Mouse (Mus musculus) layer of hippocampus, postnatal 25 days (tissue): ENCODE results near the gene Papss1. TPM values are rescaled to one million over a fixed set of nuclear protein-coding genes. Genes with fewer than 3 reads are reported as not detected.
A peak's percentile ranks its signal among the peaks of the same experiment; 100 is the strongest.

ENCODE experiments used
- DNase-seq, 2 experiments: peaks; one replicate each; pipeline ENCODE4 v3.0.0; 2022; ENCODE audit warnings: mixed read lengths in 2 of 2, low spot score in 1 of 2; ENCODE audit errors: extremely low spot score in 1 of 2
- total RNA-seq, 2 experiments: library from RNA; stranded (reverse); gene quantifications; 2 replicates each; pipeline ENCODE4 v1.2.3; 2021

Papss1 gene
- total RNA-seq, 2 experiments from 2014 or later = 75.4 to 84.6 TPM

DNA sequence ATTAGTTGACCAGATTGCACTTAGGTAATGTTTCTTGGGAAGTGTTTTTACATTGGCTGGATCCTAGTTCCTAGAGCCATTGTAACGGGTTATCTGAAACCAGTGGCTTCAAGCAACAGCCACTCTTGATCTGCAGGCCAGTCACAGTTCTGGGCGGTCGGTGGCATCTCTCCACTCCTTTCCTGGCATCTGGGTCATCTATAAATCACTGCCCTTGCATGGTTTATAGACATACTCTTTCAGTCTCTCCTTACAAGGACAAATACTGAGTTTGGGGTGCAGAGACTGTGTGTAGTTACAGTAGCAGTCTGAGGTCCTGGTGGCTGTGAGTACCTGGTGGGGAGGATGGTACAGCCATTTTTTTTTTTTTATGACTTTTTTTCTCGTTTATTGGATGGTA is 15.5 kb downstream of the Papss1 start:
- DNase-seq = no peak

GRCm38 (mm10) chr3:131581096-131581495 is 16.5 kb downstream of the Papss1 start:
- no peak for DNase-seq

DNA sequence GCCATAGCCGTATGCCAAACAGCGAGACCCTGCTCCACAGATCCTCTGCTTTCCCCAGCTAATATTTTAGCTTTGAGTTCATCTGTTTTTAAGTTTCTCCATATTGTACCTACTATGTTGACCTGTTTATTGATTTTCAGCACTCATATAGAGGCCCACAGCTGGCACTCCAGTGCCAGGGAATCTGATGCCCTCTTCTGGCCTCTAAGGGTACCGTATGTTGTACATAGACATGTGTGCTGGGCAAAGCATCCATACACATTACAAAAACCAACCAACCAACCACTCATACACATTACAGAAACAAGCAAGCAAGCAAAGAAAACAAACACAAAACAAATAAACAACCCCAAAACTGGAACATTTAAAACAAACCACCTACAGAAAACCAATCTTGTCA is 22.2 kb downstream of the Papss1 start:
- DNase-seq = no peak

GRCm38 (mm10) chr3:131587959-131588358 is 23.4 kb downstream of the Papss1 start:
- DNase-seq = no peak

- DNase-seq = no peak
Observed at GRCm38 (mm10) chr3:131593143-131593798, 28.7 kb downstream of the Papss1 start.

DNA sequence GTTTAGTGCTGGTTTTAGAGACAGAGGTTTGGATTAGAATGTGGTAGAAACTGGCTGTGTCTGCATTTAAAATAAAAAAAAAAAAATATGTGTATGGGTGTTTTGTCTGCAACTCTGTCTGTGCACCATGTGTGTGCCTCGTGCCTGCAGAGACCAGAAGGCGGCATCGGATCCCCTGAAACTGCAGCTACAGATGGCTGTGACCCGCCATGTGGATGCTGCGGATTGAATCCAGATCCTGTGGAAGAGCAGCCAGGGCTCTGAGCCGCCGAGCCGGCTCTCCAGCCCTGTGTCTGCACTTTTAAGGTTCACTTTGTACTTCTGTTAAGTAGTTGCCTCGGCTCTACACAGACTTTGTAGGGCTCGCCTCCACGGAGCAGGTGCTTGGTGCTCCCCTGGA is 29.8 kb downstream of the Papss1 start:
- DNase-seq = peak; percentile 35 to 49

DNA sequence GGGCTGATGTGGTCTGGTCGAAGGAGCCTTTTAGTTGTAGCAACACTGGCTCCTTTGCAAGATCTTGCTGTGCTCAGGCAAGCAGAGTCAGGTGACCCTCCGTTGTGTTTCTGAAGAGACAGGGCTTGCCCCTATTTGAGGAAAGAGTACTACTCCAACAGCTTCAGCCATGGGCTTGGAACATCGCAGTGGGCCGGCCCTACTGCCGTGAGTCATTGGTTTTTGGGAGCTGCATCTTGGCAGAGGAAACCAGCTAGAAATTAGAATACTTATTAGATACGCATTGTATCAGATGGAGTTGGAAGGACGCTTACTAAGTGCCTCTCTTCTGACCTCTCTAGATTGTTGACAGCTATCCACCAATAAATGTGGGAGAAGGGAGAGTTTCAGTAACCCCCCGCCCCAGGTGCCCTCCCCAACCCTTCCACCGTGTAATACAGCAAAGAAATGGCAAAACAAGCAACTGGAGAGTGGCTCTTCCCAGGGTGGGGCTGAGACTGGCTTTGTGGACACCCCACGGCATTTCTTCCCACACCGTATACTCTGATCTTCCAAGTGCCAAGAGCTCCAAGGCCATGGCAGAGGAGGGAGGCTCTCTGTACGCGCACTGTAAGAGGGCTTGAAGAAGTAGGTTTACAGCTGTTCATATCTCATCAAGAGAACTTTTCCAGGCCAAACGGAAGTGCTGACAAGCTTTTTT is 31.1 kb downstream of the Papss1 start:
- DNase-seq = no peak

GRCm38 (mm10) chr3:131600726-131601125 is 36.2 kb downstream of the Papss1 start:
- DNase-seq = no peak

GRCm38 (mm10) chr3:131601366-131601765 is 36.8 kb downstream of the Papss1 start:
- DNase-seq = no peak

- DNase-seq = no peak
Observed at GRCm38 (mm10) chr3:131602995-131603414, 38.4 kb downstream of the Papss1 start.

- no peak for DNase-seq
Observed at GRCm38 (mm10) chr3:131608112-131608511, 43.5 kb downstream of the Papss1 start.

DNA sequence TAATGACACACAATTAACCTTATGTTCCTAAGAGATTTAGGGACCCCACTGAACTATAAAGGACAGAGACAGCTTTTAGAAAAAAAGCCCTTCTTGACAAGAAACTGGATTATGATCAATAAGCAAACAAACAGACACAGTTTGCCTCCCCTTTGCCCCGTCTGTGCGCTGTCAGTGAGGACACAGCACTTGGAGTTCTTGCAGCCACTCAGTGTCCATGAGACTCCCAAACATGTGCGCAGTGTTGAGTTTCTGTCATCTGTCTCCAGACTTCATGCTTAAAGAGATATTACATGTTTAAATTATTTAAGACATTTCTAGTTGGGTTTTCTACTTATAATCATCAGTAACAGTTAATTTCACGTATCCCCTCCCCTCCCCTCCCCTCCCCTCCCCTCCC is 45.1 kb downstream of the Papss1 start:
- DNase-seq = no peak

GRCm38 (mm10) chr3:131610595-131610994 is 46.0 kb downstream of the Papss1 start:
- no peak for DNase-seq

- no peak for DNase-seq
Observed at GRCm38 (mm10) chr3:131612847-131613246, 48.3 kb downstream of the Papss1 start.

- DNase-seq = no peak
Observed at GRCm38 (mm10) chr3:131614056-131614455, 49.5 kb downstream of the Papss1 start.

GRCm38 (mm10) chr3:131618580-131619338 is 54.2 kb downstream of the Papss1 start:
- DNase-seq = no peak

DNA sequence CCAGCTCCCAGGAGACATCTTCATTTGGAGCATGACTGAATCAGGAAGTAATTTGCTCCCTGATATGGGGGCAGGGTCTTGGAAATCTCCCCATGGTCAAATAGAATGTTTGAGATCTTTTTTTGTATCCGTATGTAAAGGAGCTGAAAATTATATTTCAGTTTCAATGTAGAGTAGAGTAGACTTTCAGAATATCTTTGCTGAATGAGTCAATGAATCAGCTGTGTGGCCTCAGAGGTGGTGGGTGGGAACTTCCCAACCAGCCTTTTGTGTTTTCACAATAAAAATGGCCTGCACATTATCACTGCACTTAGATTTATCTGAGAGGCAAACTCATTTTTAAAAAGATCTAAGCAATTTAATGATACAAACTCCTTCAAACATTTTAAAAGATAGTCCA is 58.6 kb downstream of the Papss1 start:
- no peak for DNase-seq

- no peak for DNase-seq
Observed at GRCm38 (mm10) chr3:131624063-131624462, 59.5 kb downstream of the Papss1 start.

DNA sequence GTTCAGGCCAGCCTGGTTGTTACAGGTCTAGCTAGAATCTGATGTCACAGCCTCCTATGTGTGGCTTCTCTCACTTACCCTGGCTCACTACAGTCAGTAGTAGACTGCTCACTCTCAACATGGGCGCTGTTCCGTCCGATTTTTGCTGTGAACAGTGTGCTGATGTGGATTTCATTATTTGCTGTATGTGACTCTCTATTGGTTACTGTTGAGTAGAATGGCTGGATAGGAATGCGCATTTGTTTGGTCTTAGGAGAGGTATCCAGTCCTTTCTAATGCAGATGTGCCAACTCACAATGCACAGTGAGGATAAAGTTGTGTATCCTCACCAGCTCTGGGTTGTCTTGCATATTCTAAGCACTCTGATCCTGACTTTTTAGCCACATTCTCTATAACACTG is 62.9 kb downstream of the Papss1 start:
- no peak for DNase-seq

DNA sequence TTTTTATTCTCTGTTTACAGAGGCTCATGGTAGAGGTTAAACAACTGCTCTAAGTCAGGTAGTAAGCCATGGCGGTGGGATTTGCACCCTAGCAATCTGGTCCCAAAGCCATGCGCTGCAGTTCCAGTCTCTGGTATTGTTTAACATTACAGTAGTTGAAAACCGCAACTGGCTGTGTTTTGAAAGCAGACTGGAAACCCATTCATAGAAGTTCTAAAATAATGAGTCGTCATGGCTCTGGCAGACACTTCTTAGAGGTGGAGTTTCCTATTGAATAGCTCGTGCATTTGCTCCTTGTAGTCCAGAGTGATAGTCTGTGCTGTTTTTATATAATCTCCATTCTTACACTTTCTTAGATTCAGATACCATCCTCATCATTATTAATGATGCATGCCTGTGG is 63.7 kb downstream of the Papss1 start:
- DNase-seq = no peak

DNA sequence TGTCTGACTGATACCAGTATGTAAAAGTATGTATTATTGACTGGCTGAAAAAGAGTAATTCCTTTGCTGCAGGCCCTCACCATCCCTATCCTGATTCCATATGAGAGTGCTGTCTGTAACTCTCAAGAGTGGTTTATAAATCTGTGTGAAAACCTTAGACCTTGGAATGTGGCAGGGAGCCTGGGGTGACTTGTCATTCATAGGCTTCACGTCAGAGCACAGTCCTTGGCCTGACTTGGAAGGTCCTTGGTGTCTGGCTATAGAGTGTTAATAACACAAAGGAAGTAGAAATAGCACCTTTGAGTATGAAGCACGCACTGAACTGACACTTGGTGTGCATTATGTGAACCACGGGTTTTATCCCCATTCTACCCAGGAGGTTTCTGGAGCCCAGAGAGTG is 64.4 kb downstream of the Papss1 start:
- no peak for DNase-seq
